Mouse (Mus musculus) limb, embryonic 12.5 days (tissue): ENCODE results near the gene Nyap1. TPM values are rescaled to one million over a fixed set of nuclear protein-coding genes. Genes with fewer than 3 reads are reported as not detected.

Experiments
- ATAC-seq: fragments of 200-750 bp; cut with Nextera tagmentation; 2 replicates; pipeline ENCODE4 v1.8.0; 2017; ENCODE audit warnings: low read depth, moderate TSS enrichment; ENCODE audit not compliant: insufficient number of reproducible peaks, insufficient read depth, low FRiP score, low TSS enrichment
- H3K27ac ChIP-seq: fragments of 300-500 bp; sonication (generic); 2 replicates; pipeline ENCODE4 v1.5.1; 2016; ENCODE audit warnings: mild to moderate bottlenecking, moderate library complexity
- H3K27me3 ChIP-seq: fragments of 300-500 bp; sonication (generic); 2 replicates; pipeline ENCODE4 v1.6.1; 2016; ENCODE audit warnings: mild to moderate bottlenecking, moderate library complexity
- H3K36me3 ChIP-seq: fragments of 300-500 bp; sonication (generic); 2 replicates; pipeline ENCODE4 v1.6.1; 2016; ENCODE audit warnings: mild to moderate bottlenecking, moderate library complexity
- H3K4me1 ChIP-seq: fragments of 300-500 bp; sonication (generic); replicated peaks from 2 replicates; pipeline ENCODE4 v1.6.1; 2016
- H3K4me2 ChIP-seq: fragments of 300-500 bp; sonication (generic); 2 replicates; pipeline ENCODE4 v1.6.1; 2016; ENCODE audit warnings: mild to moderate bottlenecking, moderate library complexity
- H3K4me3 ChIP-seq: fragments of 300-500 bp; sonication (generic); replicated peaks from 2 replicates; pipeline ENCODE4 v1.5.1; 2016; ENCODE audit warnings: mild to moderate bottlenecking
- H3K9ac ChIP-seq: fragments of 300-500 bp; sonication (generic); replicated peaks from 2 replicates; pipeline ENCODE4 v1.6.1; 2016; ENCODE audit warnings: mild to moderate bottlenecking, moderate library complexity
- H3K9me3 ChIP-seq: fragments of 300-500 bp; sonication (generic); 2 replicates; pipeline ENCODE4 v1.6.1; 2016; ENCODE audit warnings: mild to moderate bottlenecking, moderate library complexity
- whole genome bisulfite sequencing: fragments of 180-500 bp; shearing (Covaris S2); methylation state at CpG from one replicate; pipeline ENCODE4 v1.1.7; 2016; 5-methylcytosine and 5-hydroxymethylcytosine counted together
- polyA plus RNA-seq: library from polyadenylated mRNA; unstranded; fragments of >200 nt; fragmentation: Nextera tagmentation; extraction: Ambion mirVana; gene quantifications from 2 replicates; pipeline ENCODE4 v1.2.1, GENCODE M21; 2016

The Nyap1 gene
- polyA plus RNA-seq, 1 experiment from 2014 or later = 4.5 TPM

DNA sequence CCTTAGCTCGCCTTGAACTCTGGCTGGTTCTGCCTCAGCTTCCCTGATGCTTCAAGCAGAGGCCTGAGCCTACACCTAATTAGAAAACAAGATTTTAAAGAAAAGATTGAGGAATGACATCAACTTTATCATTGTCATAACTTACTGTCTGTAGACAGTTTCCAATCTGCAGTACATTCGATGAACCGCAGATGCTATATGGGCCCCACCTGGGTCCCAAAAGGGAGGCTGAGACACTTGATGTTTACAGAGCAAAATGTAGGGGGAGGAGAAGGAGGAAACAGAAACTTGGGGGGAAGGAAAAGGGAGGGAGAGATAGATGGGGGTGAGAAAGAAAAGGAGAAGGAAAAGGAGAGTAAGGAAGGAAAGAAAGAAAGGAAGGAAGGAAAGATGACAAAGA, 51.4 kb downstream of the Nyap1 start:
- ATAC-seq = no peak
- no peaks in the 10 kb centered on the region for H3K27me3 ChIP-seq
- no peak overlapping the region for H3K4me2 ChIP-seq
- H3K27ac ChIP-seq = no peak overlapping the region
- H3K4me1 ChIP-seq = no peaks in the 10 kb centered on the region
- no peak overlapping the region for H3K9ac ChIP-seq
- H3K4me3 ChIP-seq = no peak overlapping the region
- no peaks in the 10 kb centered on the region for H3K9me3 ChIP-seq
- 87% methylated on average over 3 of the region's 3 CpGs for WGBS
- no peaks in the 10 kb centered on the region for H3K36me3 ChIP-seq

DNA sequence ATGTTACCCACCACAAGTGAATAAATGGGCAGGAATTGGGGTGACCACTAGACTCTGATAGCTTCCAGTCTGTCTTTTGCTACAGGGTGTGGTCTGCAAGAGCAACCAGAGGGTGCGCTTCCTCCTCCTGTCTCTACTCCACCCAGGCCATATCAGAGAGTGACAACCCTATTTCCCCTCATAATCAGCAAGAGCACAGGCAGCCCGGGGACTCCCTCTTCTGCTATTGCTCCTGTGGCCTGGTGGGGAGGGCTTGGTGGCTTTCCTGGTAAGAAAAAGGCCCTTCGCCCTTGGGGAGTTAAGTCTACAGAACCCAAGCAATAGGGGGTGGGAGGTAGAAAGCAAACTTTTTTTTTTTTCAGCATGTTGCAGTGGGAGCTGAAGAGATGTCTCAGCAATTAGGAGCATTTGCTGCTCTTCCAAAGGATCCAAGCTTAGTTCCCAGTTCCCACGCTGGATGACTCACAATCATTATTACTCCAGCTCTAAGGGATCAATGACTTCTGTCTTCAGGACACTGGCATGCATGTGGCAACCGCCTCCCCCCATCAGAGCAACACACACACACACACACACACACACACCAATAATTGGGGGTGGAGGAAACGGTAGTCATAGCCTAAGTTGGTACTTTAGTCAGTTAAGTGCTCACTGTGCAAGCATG, 55.1 kb downstream of the Nyap1 start:
- ATAC-seq = no peak
- no peak overlapping the region for H3K27ac ChIP-seq
- 87% methylated on average over 6 of the region's 6 CpGs for WGBS

DNA sequence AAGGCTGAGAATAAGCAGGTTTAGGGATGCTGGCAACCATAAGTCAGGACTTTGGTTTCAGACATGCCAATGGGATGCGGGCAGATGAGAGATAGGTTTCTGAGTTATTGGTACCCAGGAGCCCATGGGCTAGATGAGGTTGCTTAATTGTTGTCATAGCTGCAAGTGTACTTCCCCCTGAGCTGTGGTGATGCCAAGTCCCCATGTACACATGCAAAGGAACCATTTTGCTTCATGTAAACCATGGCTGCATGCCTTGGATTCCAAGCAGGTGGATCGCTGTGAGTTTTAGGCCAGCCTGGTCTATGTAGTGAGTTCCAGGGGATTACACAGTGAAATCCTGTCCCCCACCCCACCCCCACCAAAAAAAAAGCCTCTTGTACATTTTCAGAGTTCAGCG, 55.8 kb downstream of the Nyap1 start:
- no peaks in the 10 kb centered on the region for H3K27me3 ChIP-seq
- H3K27ac ChIP-seq = no peak overlapping the region
- H3K9me3 ChIP-seq = no peaks in the 10 kb centered on the region
- ATAC-seq = no peak
- no peak overlapping the region for H3K4me2 ChIP-seq
- H3K9ac ChIP-seq = no peak overlapping the region
- 97% methylated on average over 3 of the region's 3 CpGs for WGBS
- 0 out of 2 replicates have a peak, but pooled peaks cover 6% of the 10 kb centered on the region for H3K36me3 ChIP-seq
- peaks cover 13% of the 10 kb centered on the region for H3K4me1 ChIP-seq
- H3K4me3 ChIP-seq = no peak overlapping the region

More for the DNA sequence above, 55.1 kb downstream of the Nyap1 start:
- H3K9me3 ChIP-seq = no peaks in the 10 kb centered on the region
- no peaks in the 10 kb centered on the region for H3K27me3 ChIP-seq
- H3K36me3 ChIP-seq = 0 out of 2 replicates have a peak, but pooled peaks cover 4% of the 10 kb centered on the region
- H3K9ac ChIP-seq = no peak overlapping the region
- H3K4me2 ChIP-seq = no peak overlapping the region
- no peak overlapping the region for H3K4me3 ChIP-seq
- peaks cover 13% of the 10 kb centered on the region for H3K4me1 ChIP-seq

DNA sequence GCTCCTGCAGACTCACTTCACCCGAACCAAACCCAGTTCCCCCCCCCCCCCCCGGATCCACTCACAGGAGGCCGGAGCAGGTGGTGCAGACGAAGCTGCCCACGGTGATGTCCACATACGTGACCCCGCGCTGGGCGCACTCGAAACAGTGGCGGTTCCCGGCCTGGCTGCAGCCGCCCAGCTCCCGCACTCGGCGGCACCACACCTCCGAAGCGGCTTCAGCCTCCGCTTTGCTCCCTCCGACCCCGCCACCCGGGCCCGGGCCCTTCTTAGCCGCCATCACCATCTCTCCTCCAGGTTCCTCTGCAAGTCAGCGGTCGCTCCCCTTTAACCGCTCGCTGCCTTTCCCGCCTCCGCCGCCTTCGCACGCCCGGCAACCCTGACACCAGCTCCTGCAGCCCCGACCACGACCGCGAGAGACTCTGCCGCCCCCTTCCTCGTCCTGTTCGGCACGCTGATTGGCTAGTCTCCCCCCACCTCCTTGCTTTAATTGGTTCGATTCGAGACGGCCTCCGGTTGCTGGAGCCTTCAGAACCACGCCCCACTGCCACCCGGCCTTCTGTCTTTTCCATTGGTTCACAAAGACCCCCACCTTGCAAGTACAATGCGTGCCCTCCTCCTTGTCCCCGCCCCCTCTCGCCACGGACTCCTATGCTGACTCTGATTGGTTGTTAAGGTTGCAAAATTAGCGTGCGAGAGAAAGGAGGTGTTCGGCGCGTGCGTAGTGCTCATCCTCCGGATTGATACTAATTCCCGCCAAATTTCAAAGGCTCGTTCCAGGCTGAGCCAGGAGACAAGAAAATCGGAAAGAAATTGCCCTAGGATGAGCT, 56.9 kb downstream of the Nyap1 start, which contains the start of gene Agfg2:
TSS of gene Agfg2 (minus strand) at position 433 of the 830 bp plus-strand sequence.
- peak within 1 kb of the TSS; percentile 83 for H3K4me2 ChIP-seq
- peak within 1 kb of the TSS; percentile 69 for H3K4me3 ChIP-seq
- peaks cover 13% of the 10 kb centered on the region for H3K4me1 ChIP-seq
- under 1% methylated on average over 62 of the region's 62 CpGs for WGBS
- peak within 1 kb of the TSS; percentile 69 for H3K9ac ChIP-seq
- peak within 1 kb of the TSS; percentile 72 for H3K27ac ChIP-seq
- H3K9me3 ChIP-seq = no peaks in the 10 kb centered on the region
- peak; percentile 100 for ATAC-seq
- 0 out of 2 replicates have a peak, but pooled peaks cover 10% of the 10 kb centered on the region for H3K36me3 ChIP-seq
- H3K27me3 ChIP-seq = no peaks in the 10 kb centered on the region

DNA sequence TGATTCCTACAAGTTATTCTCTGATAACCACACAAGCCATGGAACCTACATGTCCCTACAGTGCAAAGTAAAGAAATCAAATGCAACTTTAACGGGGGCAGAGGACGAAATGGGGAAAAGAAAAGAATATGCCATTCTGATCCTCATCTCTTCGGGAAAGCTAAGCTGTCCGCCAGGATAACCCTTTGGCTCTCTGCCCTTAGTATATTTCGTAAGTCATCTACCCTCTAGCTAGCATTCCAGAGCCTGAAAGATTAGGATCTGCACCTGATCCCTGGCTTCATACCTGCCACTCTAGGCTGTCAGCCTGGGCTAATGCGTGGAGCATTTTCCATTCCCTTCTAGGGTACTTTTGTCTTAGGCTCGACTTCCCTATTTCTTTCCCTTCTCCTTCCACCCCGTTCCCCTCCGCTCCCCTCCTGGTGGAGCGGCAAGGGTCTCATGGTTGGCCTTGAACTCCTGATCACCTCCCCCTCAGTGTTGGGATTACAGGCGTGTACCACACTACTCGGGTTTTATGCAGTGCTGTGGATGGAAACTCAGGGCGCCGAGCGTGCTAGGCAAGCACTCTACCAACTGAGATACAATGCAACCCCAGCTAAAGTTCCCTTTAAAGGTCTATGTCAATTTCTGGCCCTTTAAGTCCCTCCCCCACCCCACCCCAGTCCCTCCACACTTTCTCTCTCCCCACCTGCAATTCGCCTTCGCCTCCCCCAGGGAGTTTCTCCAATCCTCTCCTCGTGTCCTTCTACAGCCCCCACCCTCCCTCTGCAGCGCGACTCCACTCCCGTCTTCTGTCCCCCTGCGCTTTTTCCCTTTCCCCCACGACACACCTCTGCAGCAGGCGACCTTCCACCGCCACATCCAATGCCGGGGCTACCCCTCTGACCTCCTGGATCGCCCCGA, 57.8 kb downstream of the Nyap1 start:
- Histone ChIP-seq H3K9ac (peak overlapping the region; percentile 69), H3K4me1 (peaks cover 13% of the 10 kb centered on the region), H3K4me2 (peak overlapping the region; percentile 83), H3K36me3 (0 out of 2 replicates have a peak, but pooled peaks cover 10% of the 10 kb centered on the region), H3K27me3 (no peaks in the 10 kb centered on the region), H3K4me3 (peak overlapping the region; percentile 69), H3K27ac (peak overlapping the region; percentile 72; the same call in 1 of the 2 replicates), H3K9me3 (no peaks in the 10 kb centered on the region)
- 15% methylated on average over 28 of the region's 28 CpGs for WGBS
- ATAC-seq = no peak

DNA sequence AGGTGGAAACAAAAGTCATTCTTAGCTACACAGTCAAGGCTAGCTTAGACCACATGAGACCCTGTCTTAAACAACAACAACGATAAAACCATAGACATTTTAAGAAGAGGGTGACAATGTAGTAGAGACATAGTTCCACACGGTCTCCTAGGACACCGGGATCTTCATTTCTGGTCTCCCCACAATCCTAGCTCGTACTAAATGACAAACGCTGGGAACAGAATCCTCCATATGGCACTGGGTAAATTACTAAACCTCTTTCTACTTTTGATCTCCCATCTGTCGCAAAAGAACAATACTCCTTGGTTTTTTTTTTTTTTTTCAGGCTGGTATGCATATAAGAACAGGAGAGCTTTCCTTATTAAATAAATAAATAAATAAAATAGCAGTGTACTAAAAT, 58.9 kb downstream of the Nyap1 start:
- Histone ChIP-seq H3K27ac (no peak overlapping the region), H3K27me3 (no peaks in the 10 kb centered on the region), H3K36me3 (0 out of 2 replicates have a peak, but pooled peaks cover 14% of the 10 kb centered on the region), H3K9me3 (no peaks in the 10 kb centered on the region), H3K4me2 (no peak overlapping the region), H3K4me1 (peaks cover 13% of the 10 kb centered on the region), H3K4me3 (no peak overlapping the region), H3K9ac (no peak overlapping the region)
- 88% methylated on average over 6 of the region's 6 CpGs for WGBS
- no peak for ATAC-seq

Other genes starting within 250 kb of the Nyap1 start
- gene Pop7, start 239.1 kb downstream of the Nyap1 start, polyA plus RNA-seq = 48.0 and 52.7 TPM in 2 replicates
- gene Gigyf1, start 223.1 kb downstream of the Nyap1 start, polyA plus RNA-seq = 17.0 and 17.7 TPM in 2 replicates
- 0.71 TPM in 1 of 2 replicates, not detected in the other for gene Epo, start 208.4 kb downstream of the Nyap1 start, polyA plus RNA-seq
- gene Gnb2, start 208.1 kb downstream of the Nyap1 start, polyA plus RNA-seq = 337 and 349 TPM in 2 replicates
- 0.68 TPM in 1 of 2 replicates, not detected in the other for gene Actl6b, start 188.1 kb downstream of the Nyap1 start, polyA plus RNA-seq
- 0.60 and 0.68 TPM in 2 replicates for gene Tfr2, start 171.8 kb downstream of the Nyap1 start, polyA plus RNA-seq
- gene Mospd3, start 140.5 kb downstream of the Nyap1 start, polyA plus RNA-seq = 21.1 and 28.5 TPM in 2 replicates
- 128 and 135 TPM in 2 replicates for gene Pcolce, start 127.8 kb downstream of the Nyap1 start, polyA plus RNA-seq
- 0.20 and 0.31 TPM in 2 replicates for gene Fbxo24, start 112.6 kb downstream of the Nyap1 start, polyA plus RNA-seq
- 36.0 and 37.6 TPM in 2 replicates for gene Lrch4, start 112.5 kb downstream of the Nyap1 start, polyA plus RNA-seq
- gene Gm20605, start 112.4 kb downstream of the Nyap1 start, polyA plus RNA-seq = 8.4 and 9.7 TPM in 2 replicates
- 8.0 and 9.7 TPM in 2 replicates for gene Sap25, start 100.3 kb downstream of the Nyap1 start, polyA plus RNA-seq
- 0.20 and 0.64 TPM in 2 replicates for gene Irs3, start 95.9 kb downstream of the Nyap1 start, polyA plus RNA-seq
- 22.8 and 23.1 TPM in 2 replicates for gene Agfg2, start 56.9 kb downstream of the Nyap1 start, polyA plus RNA-seq
- gene Tsc22d4, start 4.1 kb upstream of the Nyap1 start, polyA plus RNA-seq = 127 and 128 TPM in 2 replicates
- gene Ppp1r35, start 37.2 kb upstream of the Nyap1 start, polyA plus RNA-seq = 47.6 and 52.1 TPM in 2 replicates
- 12.5 and 14.2 TPM in 2 replicates for gene Mepce, start 46.0 kb upstream of the Nyap1 start, polyA plus RNA-seq
- 28.9 and 29.9 TPM in 2 replicates for gene Zcwpw1, start 46.2 kb upstream of the Nyap1 start, polyA plus RNA-seq
- 0.14 and 0.22 TPM in 2 replicates for gene Pilra, start 94.7 kb upstream of the Nyap1 start, polyA plus RNA-seq
- gene Pilrb1, start 116.5 kb upstream of the Nyap1 start, polyA plus RNA-seq = not detected in 2 replicates
- gene Pilrb2, start 130.2 kb upstream of the Nyap1 start, polyA plus RNA-seq = not detected in 2 replicates
- not detected in 2 replicates for gene Cyp3a13, start 180.0 kb upstream of the Nyap1 start, polyA plus RNA-seq
- gene Gjc3, start 221.5 kb upstream of the Nyap1 start, polyA plus RNA-seq = 0.08 and 0.19 TPM in 2 replicates
- not detected in 2 replicates for gene Azgp1, start 239.9 kb upstream of the Nyap1 start, polyA plus RNA-seq